Mouse (Mus musculus) embryonic fibroblast, embryonic 13.5 days (primary cell): ENCODE measurements around the gene Napsa.

Source experiments
- CTCF ChIP-seq: IDR thresholded peaks from 2 replicates; pipeline ENCODE4 v1.5.1; 2011; ENCODE audit warnings: mild to moderate bottlenecking, control low read depth, low read length, moderate library complexity, borderline replicate concordance; ENCODE audit not compliant: insufficient read depth
- POLR2A ChIP-seq: IDR thresholded peaks from 2 replicates; pipeline ENCODE4 v1.6.1; 2011; ENCODE audit warnings: low read depth, mild to moderate bottlenecking, control low read depth, low read length, moderate library complexity

DNA sequence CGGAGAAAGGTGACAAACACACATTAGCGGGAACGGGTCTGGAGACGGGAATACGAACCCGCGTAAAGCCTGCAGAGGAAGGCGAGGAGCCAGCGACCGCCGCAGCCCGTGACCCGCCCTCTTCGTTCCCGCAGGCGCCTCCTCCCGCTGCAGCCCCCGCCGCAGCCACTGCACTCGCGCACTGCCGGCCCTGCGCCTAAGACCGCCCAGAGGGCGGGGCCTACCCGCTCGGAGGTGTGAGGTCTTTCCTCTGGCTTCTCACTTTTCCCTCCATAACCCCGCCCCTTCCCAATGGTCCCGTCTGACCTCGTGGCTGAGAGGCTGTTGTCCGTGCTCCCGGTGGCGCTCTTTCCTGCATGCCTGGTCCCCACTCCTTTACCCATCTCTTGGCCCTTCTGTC lies 17.0 kb downstream of the Napsa start:
- TF ChIP-seq CTCF (no peak), POLR2A (no peak)
